9 mouse cellular contexts compared by ENCODE assay signal in the genomic region with DNA sequence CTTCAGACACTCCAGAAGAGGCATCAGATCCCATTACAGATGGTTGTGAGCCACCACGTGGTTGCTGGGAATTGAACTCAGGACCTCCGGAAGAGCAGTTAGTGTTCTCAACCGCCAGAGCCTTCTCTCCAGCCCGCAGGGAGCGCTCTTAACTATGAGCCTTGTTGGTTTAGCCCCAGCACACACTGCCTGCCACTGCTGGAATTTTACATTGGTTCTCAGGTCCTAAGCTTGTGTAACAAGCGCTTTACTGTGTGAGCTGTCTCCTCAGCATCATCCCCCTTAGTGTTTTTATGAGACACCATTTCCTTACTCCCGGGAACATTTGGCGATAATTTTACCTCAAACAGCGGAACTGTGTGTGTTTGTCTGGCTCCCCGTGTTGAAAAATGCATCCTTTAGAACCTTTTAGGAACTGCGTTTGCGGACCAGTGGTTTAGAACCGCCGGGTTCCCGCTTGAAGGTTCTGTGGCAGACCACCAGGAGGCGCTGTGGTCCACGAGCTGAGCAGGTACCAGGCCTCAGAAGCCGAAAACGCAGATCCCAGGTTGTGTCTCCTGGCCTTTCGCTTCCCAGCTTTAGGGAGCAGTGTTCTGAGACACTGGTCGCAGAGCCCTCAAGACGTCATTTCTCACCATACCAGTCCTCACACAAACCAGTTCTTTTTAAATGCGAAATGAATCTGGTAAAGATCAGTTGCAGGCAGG. TPM values are rescaled to one million over a fixed set of nuclear protein-coding genes. Genes with fewer than 3 reads are reported as not detected.
DNase-seq lines count a peak whose midpoint lies in the region; ATAC-seq and TF ChIP-seq lines count a peak whose summit lies in the region.
"Had no signal": no experiment of that assay in that cellular context is flagged by ENCODE, and none has a peak within 500 bp of the region (broad histone marks: within the 10 kb centered on the region; RNA-seq: fewer than 3 reads in every experiment).

No protein-coding gene starts in this region.

- H3K27ac ChIP-seq in heart, embryonic 12.5 days (ENCODE audit: poor library complexity, severe bottlenecking) = no peak overlapping the region
- no peak overlapping the region for H3K27ac ChIP-seq in forebrain, embryonic 16.5 days (ENCODE audit: low read length)
- H3K27ac ChIP-seq in limb, embryonic 10.5 days = no peak overlapping the region
- no peak overlapping the region for H3K27ac ChIP-seq in stomach, postnatal 0 days (replicated peaks)
- H3K27ac ChIP-seq: neural tube, embryonic 12.5 days had no signal

- TF ChIP-seq CTCF in stomach, postnatal 0 days (IDR thresholded peaks at IDR 0.05; ENCODE audit: low read depth) = peak; percentile 97

- 14% methylated on average over 23 of the region's 23 CpGs for WGBS in heart, embryonic 12.5 days
- WGBS in forebrain, embryonic 16.5 days = 11% methylated on average over 23 of the region's 23 CpGs
- WGBS in limb, embryonic 10.5 days = 12% methylated on average over 23 of the region's 23 CpGs
- WGBS in stomach, postnatal 0 days = 14% methylated on average over 23 of the region's 23 CpGs

- peaks cover 46% of the 10 kb centered on the region for H3K27me3 ChIP-seq in heart, embryonic 12.5 days (replicated peaks)
- 0 out of 2 replicates have a peak, but pooled peaks cover 3% of the 10 kb centered on the region for H3K27me3 ChIP-seq in forebrain, embryonic 16.5 days (replicated peaks; ENCODE audit: control insufficient read depth, insufficient read depth, low read length)
- H3K27me3 ChIP-seq in limb, embryonic 10.5 days (ENCODE audit: low read depth, poor library complexity, severe bottlenecking) = peaks cover 40% of the 10 kb centered on the region
- no peaks in the 10 kb centered on the region for H3K27me3 ChIP-seq in stomach, postnatal 0 days (ENCODE audit: control insufficient read depth, insufficient read depth, low read length)

- H3K9ac ChIP-seq in heart, embryonic 12.5 days = no peak overlapping the region
- H3K9ac ChIP-seq in forebrain, embryonic 16.5 days (replicated peaks; ENCODE audit: low read depth, low read length) = no peak overlapping the region
- H3K9ac ChIP-seq in stomach, postnatal 0 days (ENCODE audit: low read length) = no peak overlapping the region
- H3K9ac ChIP-seq: neural tube, embryonic 12.5 days had no signal

- peaks cover 2% of the 10 kb centered on the region; the same call in 1 of the 2 replicates for H3K9me3 ChIP-seq in heart, embryonic 12.5 days (replicated peaks)
- H3K9me3 ChIP-seq in forebrain, embryonic 16.5 days (ENCODE audit: control insufficient read depth, low read length) = no peaks in the 10 kb centered on the region
- no peaks in the 10 kb centered on the region for H3K9me3 ChIP-seq in limb, embryonic 10.5 days (replicated peaks)
- no peaks in the 10 kb centered on the region for H3K9me3 ChIP-seq in stomach, postnatal 0 days (ENCODE audit: control insufficient read depth, low read length)
- H3K9me3 ChIP-seq: neural tube, embryonic 12.5 days had no signal

- H3K4me2 ChIP-seq in heart, embryonic 12.5 days = no peak overlapping the region
- no peak overlapping the region for H3K4me2 ChIP-seq in forebrain, embryonic 16.5 days (ENCODE audit: low read length)
- no peak overlapping the region for H3K4me2 ChIP-seq in stomach, postnatal 0 days (replicated peaks; ENCODE audit: low read depth)
- H3K4me2 ChIP-seq: neural tube, embryonic 12.5 days had no signal

- TF ChIP-seq EP300 in stomach, postnatal 0 days (optimal IDR thresholded peaks at IDR 0.05) = no peak

- no peaks in the 10 kb centered on the region for H3K4me1 ChIP-seq in heart, embryonic 12.5 days (replicated peaks)
- H3K4me1 ChIP-seq in forebrain, embryonic 16.5 days (replicated peaks; ENCODE audit: control insufficient read depth, insufficient read depth, low read length) = no peaks in the 10 kb centered on the region
- H3K4me1 ChIP-seq in limb, embryonic 10.5 days = no peaks in the 10 kb centered on the region
- H3K4me1 ChIP-seq in stomach, postnatal 0 days (replicated peaks; ENCODE audit: control insufficient read depth, insufficient read depth) = no peaks in the 10 kb centered on the region
- H3K4me1 ChIP-seq: neural tube, embryonic 12.5 days had no signal

- no peaks in the 10 kb centered on the region for H3K36me3 ChIP-seq in heart, embryonic 12.5 days
- H3K36me3 ChIP-seq in forebrain, embryonic 16.5 days (ENCODE audit: control insufficient read depth, insufficient read depth) = no peaks in the 10 kb centered on the region
- no peaks in the 10 kb centered on the region for H3K36me3 ChIP-seq in limb, embryonic 10.5 days
- no peaks in the 10 kb centered on the region for H3K36me3 ChIP-seq in stomach, postnatal 0 days (ENCODE audit: control insufficient read depth, insufficient read depth, low read length)
- H3K36me3 ChIP-seq: neural tube, embryonic 12.5 days had no signal

- H3K4me3 ChIP-seq in heart, embryonic 12.5 days = no peak overlapping the region
- H3K4me3 ChIP-seq in forebrain, embryonic 16.5 days (replicated peaks; ENCODE audit: low read length) = no peak overlapping the region
- H3K4me3 ChIP-seq in limb, embryonic 10.5 days = no peak overlapping the region
- H3K4me3 ChIP-seq in stomach, postnatal 0 days (ENCODE audit: low read depth, low read length) = no peak overlapping the region
- H3K4me3 ChIP-seq: neural tube, embryonic 12.5 days had no signal

- ATAC-seq in heart, embryonic 12.5 days (ENCODE audit: insufficient number of reproducible peaks, low FRiP score) = no peak
- peak; percentile 65 for ATAC-seq in forebrain, embryonic 16.5 days
- 0 out of 2 replicates have a peak, but pooled peaks have one; percentile 26 for ATAC-seq in stomach, postnatal 0 days (ENCODE audit: low FRiP score, low TSS enrichment)

- DNase-seq in heart, adult 9 months (ENCODE audit: low spot score in 2 of 2) = peak; percentile 18 to 40
- peak; percentile 36 for DNase-seq in c-Kit-positive CD71-positive TER-119-positive erythroid progenitor cells, embryonic 14.5 days (ENCODE audit: low spot score)
- DNase-seq in hindlimb bud, embryonic 11.5 days (ENCODE audit: extremely low spot score, low read depth, low spot score) = peak; percentile 39
- DNase-seq in limb, embryonic 10.5 days (ENCODE audit: low spot score) = peak; percentile 90
- peak; percentile 83 for DNase-seq in neural tube, embryonic 10.5 days (ENCODE audit: extremely low spot score, low spot score)
- DNase-seq in stomach, postnatal 0 days (ENCODE audit: low spot score) = peak; percentile 79

RNA-seq across cellular contexts. Expression of a gene that starts 24.7 kb away (rescaled TPM):
- polyA plus RNA-seq in heart, embryonic 12.5 days (2016; fragmentation: Nextera tagmentation; extraction: Ambion mirVana) = 9.2 and 9.4 TPM in 2 replicates
- 7.4 and 20.3 TPM in 2 replicates for polyA plus RNA-seq in forebrain, embryonic 16.5 days (2015; fragmentation: Nextera tagmentation; extraction: Ambion mirVana)
- polyA plus RNA-seq in limb, embryonic 10.5 days (2016; fragmentation: Nextera tagmentation; extraction: Ambion mirVana) = 5.9 and 6.4 TPM in 2 replicates
- polyA plus RNA-seq in stomach, postnatal 0 days (2015; fragmentation: Nextera tagmentation; extraction: Ambion mirVana) = 2.6 and 2.9 TPM in 2 replicates

Comparison
In these comparisons a context has a peak if more than half of its experiments do, and no peak if none do; other contexts are left out.
1. DNase-seq: peak in every context shown above with its lines; median percentile 90 in limb, embryonic 10.5 days; 83 in neural tube, embryonic 10.5 days; 79 in stomach, postnatal 0 days; 39 in hindlimb bud, embryonic 11.5 days; 36 in c-Kit-positive CD71-positive TER-119-positive erythroid progenitor cells, embryonic 14.5 days; 29 in heart, adult 9 months.